Mouse (Mus musculus) heart, postnatal 10 days (tissue): ENCODE measurements around the gene Slc39a13. TPM values are rescaled to one million over a fixed set of nuclear protein-coding genes. Genes with fewer than 3 reads are reported as not detected.

Source experiments
- DNase-seq, 2 experiments: peaks; one replicate each; pipeline ENCODE4 v3.0.0; 2021
- intact Hi-C: fragments of 180-260 bp; cut with DNase I; formaldehyde crosslinking; loops from one replicate; pipeline ENCODE4 v1.15.1; 2025
- total RNA-seq, 2 experiments: library from RNA; stranded (reverse); gene quantifications; 2 replicates each; pipeline ENCODE4 v1.2.3; 2021

The Slc39a13 gene
- total RNA-seq, 2 experiments from 2014 or later = 27.7 to 31.9 TPM

DNA sequence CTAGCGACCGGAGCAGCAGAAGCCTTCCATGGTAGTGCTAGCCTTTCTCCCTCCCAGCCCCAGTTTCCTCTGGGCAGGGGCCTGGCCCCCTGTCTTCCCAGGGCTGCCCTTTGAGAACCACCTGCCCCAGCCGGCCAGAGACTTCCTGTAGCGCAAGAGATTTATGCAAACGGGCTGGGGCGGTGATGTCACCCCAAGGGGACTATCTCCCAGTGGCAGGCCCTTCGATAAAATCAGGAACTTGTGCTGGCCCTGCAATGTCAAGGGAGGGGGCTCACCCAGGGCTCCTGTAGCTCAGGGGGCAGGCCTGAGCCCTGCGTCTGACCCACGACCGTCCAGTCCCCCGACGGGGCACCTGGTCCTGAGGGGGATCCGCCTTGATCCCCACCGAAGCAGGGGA, 26.3 kb upstream of the Slc39a13 start:
- intact Hi-C loops = no loop called here
- DNase-seq = no peak

DNA sequence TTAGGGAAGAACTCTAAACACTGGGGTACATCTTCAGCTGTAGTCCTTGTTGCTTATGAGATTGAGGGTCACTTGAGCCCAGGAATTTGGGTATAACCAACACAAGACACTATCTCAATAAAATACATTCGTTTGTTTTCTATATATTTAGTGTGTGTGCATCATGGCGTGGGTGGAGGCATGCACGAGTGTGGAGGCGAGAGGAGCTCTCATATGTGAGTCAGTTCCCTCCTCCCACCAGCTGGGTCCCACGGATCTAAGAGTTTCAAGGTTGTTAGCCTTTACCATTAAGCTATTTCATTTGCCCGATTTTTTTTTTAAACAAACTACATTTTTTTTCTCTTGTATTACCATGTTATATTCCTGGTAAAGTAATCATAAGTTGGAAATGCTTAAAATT, 20.6 kb upstream of the Slc39a13 start:
- no peak for DNase-seq
- intact Hi-C loops = no loop called here

DNA sequence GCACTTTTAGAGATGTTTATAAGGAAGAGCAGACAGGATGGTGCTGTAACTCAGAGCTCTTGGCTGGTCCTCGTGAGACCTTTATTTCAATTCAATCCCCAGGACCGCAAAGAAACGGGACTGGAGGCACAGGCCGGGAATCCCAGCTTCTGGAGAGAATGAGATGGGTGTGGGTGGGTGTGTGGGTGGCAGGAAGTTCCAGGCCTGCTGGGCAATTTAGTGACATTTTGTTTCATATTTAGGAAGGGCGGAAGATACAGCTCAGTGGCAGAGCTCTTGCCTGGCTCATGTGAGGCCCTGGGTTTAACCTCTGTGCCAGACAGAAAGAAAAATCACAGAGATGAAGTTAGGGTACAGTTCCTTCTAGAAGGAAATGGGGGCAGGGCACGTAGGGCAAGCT, 20.0 kb upstream of the Slc39a13 start:
- no peak for DNase-seq
- intact Hi-C loops = no loop called here

GRCm38 (mm10) chr2:91088987-91089386, 18.8 kb upstream of the Slc39a13 start:
- DNase-seq = no peak
- intact Hi-C loops = no loop called here

DNA sequence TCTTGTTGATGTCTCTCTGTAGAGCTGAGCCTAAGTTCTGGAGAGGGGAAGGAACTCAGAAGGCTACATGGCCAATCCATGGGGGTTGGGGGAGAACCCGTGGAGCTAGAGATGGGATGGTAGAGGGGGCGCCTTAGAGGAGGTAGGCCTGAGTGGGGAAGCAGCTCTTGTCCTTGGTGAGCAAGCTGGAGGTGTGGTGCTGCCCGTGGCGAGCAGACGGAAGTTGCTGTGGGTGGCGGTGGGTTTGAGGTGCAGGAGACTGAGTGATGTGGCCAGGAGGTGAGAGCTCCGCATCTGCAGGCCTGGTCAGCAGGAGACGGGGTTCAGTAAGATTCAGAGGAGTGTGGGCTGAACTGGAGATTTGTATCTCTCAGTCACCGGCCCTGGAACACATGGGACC, 17.2 kb upstream of the Slc39a13 start:
- no peak for DNase-seq
- intact Hi-C loops = no loop called here

DNA sequence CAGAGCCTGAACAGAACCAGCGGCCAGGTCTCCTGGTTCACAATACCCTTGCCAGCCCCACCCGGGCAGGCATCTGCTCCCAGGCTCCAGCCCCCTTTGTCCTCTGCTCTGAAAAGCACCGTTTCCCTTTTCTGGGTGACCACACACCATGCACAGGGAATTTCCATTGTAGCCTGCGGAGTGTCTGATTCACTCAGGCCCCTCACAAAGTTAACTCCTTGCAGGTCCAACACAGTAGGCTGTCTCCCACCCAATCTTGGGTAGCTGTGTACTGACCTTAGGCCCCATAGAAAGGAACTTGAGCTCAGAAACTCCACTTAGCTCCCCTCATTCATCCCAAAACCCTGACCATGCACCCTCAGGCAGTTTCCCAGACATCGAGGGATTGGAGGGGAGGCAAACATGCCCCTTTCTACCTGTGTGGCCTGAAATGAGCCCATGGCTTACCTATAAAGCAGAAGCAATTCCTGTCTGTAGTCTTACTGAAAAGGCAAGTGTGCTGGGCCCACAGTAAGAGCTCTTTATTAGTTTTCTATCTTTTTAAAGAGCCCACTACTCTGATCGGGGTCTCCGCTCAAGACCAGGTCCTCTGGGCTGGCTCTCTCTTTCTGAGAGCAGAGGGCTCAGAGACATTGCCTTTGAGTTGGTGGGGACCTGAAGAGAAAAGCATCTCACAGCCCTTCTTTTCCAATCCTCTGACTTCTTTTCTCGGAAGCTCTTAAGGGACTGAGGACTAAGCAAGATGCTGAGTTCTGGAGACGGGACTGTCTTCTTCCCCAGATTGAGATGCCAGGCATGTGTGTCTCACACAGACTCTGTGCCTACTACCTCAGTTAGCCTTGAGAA, 16.4 kb upstream of the Slc39a13 start:
- intact Hi-C loops = no loop called here
- DNase-seq = no peak

DNA sequence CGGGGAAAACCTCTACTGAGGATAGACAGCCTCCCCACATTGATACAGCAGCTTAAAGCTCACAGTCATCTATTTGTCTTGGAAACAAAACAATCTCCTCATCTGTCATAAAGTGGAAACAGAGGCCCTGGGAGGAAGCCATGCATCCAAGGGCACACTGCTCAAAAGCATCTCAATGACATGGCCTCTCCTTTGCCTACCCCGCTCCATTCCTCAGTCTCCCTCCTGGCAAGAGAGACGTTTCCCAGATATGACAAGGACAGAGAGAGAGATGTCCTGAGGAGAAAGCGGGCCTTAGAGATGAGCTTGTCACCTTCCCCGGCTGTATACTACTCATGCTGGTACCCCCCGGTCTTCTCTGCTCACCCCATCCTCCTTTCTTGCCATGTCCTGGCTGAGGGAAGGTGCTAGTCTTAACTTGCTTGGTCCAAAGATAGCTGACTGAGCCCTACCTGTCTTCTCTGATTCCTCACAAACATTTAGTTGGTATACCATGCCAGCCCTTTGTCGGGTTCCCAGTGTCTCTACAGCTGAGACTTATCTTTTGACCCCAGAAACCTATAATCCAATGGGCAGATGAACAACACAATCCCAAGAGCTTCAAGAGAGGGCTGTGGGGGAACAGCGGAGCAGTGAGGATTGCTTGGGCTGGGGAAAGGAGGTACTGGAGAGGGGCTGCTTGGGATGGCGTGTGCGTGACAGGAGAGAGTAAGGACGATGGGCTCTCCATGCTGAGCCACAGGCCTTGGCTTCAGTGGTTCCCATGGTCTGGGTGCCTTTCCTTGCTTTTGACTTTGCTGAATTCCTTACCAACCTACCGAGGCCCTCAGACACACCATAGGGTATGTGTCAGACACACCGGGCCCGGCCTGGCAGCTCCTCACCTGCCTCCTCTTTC, 15.5 kb upstream of the Slc39a13 start:
- DNase-seq = no peak
- intact Hi-C loops = no loop called here

DNA sequence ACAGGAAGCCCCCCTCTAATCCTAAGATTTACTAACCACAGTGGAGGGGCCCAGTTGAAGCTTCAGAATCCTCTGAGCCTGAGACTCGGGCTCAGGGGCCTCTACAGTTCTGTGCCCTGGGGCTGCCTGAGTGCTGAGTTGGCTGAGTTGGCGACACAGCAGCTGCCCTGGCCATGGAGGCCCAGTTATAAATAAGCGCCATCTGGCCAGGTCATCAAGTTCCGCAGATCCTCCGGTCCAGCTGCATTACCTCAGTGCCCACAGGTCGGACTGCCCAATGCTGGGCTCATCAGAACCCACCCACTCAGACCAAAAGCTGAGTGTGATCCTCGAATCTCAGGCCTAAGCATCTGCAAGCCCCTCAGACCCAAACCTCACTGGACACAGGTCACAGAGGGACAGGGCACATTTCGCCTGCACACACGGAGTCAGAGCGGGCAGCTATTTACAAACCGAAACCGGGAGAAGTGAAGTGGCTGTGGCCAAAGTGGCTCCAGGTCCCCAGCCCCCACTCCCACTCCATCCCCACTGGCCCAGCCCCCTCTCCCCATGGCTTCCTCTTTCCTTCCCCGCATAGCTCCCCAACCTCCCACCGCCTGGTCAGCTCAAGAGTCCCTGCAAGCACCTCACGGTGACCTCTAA, 14.1 kb upstream of the Slc39a13 start:
- intact Hi-C loops = no loop called here
- DNase-seq = no peak

DNA sequence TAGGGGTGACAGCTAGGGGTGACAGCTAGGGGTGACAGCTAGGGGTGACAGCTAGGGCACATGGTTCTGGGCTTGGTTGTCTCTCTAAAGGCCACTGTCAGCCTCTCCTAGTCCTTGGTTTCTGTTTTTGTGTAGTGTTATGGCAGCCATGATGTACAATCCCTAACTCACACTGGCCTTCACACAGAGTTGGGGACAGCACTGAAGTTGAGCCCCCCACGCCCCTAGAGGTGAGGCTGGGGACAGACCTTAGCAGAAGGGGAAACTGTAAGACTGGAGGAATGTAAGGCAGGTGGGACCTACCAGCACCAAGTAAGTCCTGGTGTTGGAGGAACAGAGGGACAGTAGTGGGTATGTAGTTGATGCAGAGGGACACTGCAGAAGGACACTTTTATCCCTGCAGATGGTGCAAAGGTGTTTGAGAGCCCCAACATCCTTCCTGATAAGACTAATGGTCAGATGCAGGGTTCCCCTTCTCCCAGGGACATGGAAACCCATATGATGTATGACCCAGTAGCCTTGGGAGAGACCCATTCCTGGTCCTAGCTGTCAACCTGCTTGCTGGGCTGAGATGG, 13.2 kb upstream of the Slc39a13 start:
- no peak for DNase-seq
- intact Hi-C loops = no loop called here

- peak; percentile 53 to 58 for DNase-seq
- intact Hi-C loops = no loop called here
Measured at GRCm38 (mm10) chr2:91082844-91083243, 12.6 kb upstream of the Slc39a13 start.

DNA sequence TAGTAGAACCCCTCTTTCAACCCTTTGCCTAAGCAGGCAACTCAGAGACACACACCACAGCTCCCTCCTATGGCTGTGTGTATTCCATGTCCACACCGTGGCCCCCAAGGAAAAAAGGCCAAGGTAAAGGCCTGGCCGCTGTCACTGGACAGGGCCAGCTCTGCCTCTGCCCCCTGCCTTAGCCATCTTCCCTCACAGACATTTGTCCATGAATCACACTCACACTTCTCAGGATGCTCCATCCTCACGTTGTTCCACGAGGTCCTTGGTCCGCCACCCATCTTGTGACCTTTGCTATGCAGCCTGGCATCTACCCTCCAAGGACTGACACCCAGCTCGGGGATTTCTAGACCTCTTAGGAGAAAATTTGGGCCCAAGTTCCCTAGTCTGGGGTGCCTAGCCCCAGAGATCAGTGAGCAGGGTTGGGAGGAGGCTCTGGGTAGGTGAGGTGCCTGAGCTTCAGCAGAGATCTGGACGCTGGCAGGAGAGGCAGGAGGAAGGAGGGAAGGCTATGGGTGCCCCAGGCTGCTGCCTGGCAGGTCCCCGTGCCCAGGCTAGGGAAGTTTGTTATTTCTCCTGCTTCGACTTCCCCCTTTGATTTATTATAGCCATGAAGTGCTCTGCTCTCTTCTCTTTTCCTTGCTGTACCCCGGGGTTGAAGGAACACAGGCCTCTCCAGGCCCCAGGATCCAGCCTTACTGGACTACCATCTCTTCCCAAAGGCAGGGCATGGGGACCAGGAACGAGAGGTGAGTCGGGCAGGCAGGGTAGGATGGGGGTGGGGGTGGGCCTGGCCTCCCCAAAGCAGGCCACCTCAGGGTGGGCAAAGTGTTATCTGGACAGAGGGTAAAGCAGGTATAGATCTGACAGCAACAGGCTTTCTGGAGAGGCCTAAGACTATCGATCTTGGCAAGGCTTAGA, 11.8 kb upstream of the Slc39a13 start, which contains the start of gene Spi1:
Gene Spi1 (plus strand): TSS at position 616 of the 921 bp plus-strand sequence.
- DNase-seq = no peak
- intact Hi-C loops = no loop called here

DNA sequence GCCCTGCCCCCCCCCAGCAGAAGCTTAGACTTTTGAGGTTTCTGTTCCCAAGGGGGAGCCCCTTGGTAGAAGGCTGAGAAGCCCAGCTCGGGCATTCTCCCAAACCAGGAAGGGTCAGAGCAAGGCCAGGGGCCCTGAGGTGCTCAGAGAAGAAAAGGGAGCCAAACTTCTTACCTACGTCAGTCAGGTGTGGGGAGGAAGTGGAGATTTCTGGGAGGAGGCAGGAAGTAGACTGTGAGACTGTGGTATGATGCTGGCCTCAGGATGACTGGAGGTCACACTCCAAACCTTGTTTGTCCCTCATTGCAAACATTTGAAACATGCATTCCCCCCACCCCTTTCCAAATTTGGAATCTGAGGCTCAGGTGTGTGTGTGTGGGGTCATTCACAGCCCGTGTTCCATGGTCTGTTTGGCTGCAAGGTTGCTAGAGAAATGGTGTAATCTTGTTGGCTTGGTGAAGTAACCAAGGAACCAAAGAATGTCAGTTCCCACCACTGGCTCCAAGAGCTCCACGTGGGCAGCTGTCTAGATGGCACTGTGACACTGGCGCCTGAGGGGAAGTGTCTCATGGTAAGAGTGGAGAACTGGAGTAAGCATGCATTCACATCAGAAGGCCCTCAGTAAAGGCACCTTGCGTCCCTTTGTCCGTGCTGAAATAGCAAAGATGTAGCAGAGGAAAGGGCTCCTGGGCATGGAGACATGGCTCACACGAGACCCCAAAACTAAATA, 10.7 kb upstream of the Slc39a13 start:
- intact Hi-C loops = no loop called here

GRCm38 (mm10) chr2:91079026-91079384, 8.8 kb upstream of the Slc39a13 start:
- intact Hi-C loops = no loop called here

More for the DNA sequence above, 10.7 kb upstream of the Slc39a13 start:
- no peak for DNase-seq

GRCm38 (mm10) chr2:91078314-91079025, 8.3 kb upstream of the Slc39a13 start:
- intact Hi-C loops = no loop called here
- no peak for DNase-seq

More at GRCm38 (mm10) chr2:91079026-91079384, 8.8 kb upstream of the Slc39a13 start:
- DNase-seq = no peak

DNA sequence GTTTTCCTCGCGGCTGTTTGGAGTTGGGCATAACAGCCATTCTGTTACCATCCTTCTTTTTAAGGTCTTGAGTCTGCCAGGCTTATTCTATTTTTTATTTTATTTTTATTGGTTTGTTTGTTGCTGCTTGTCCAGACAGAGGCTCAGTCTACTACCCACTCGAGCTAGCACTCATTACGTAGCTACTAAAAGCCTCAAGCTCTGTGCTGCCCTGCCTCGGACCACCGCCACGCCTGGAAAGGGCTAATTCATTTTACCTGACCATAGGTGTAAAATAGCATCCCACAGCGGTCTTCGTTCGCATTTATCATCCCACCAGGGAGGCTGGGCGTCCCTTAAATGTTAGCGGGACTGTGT, 7.7 kb upstream of the Slc39a13 start:
- intact Hi-C loops = no loop called here
- DNase-seq = no peak

GRCm38 (mm10) chr2:91072092-91072491, 1.9 kb upstream of the Slc39a13 start:
- intact Hi-C loops = loop anchor here (5.0 kb wide), 1 partner anchor 130 kb away; the partner anchor contains the start of genes Acp2 and Nr1h3

GRCm38 (mm10) chr2:91071059-91071458, 842 bp upstream of the Slc39a13 start:
- intact Hi-C loops = loop anchor here (5.0 kb wide), 1 partner anchor 131 kb away; the partner anchor contains the start of genes Acp2 and Nr1h3
- no peak for DNase-seq

More at GRCm38 (mm10) chr2:91072092-91072491, 1.9 kb upstream of the Slc39a13 start:
- no peak for DNase-seq

DNA sequence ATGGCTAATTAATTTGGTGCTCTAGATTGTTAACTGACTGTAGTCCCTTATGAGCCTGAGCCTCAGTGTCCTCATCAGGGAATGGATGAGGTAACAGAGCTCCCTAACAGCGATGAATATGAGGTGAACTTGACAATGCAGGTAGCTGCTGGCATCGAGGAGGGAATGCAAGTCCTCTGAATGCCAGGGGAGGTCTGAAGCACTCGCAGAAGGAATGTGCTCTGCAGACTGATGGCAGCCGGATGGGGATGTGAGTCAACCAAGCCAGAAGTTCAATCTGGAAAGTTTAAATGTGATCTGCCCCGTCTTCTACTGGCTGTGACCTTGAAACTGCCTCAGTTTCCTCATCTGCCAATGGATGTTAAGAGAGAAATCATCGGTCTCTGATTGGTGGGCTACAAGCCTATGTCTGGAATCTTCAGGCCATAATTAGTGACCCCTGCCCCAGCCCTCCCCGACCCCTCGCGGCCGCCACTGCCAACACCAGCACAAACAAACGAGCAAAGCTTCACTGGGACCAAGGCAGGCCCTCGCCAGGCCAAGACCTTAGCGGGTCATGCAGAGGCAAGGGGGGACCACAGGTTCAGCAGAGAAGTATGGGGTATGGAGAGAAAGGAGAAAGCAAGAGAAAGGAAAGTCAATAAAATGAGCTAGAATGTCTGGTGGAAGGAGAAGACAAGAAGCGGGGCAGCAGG, 764 bp downstream of the Slc39a13 start:
- DNase-seq = no peak
- intact Hi-C loops = no loop called here
